Mouse (Mus musculus) olfactory bulb, adult 2 months (tissue): Measurements from ENCODE around the gene Cd320.

Experiments
- CTCF ChIP-seq: fragments of 200-500 bp; IDR thresholded peaks from 2 replicates; pipeline ENCODE4 v1.5.1; 2012; ENCODE audit warnings: low read depth, mild to moderate bottlenecking, low read length, moderate library complexity; ENCODE audit not compliant: insufficient read depth
- POLR2A ChIP-seq: fragments of 200-500 bp; IDR thresholded peaks from 2 replicates; pipeline ENCODE4 v1.6.1; 2012; ENCODE audit warnings: mild to moderate bottlenecking, low read depth, low read length, moderate library complexity; ENCODE audit not compliant: insufficient read depth

DNA sequence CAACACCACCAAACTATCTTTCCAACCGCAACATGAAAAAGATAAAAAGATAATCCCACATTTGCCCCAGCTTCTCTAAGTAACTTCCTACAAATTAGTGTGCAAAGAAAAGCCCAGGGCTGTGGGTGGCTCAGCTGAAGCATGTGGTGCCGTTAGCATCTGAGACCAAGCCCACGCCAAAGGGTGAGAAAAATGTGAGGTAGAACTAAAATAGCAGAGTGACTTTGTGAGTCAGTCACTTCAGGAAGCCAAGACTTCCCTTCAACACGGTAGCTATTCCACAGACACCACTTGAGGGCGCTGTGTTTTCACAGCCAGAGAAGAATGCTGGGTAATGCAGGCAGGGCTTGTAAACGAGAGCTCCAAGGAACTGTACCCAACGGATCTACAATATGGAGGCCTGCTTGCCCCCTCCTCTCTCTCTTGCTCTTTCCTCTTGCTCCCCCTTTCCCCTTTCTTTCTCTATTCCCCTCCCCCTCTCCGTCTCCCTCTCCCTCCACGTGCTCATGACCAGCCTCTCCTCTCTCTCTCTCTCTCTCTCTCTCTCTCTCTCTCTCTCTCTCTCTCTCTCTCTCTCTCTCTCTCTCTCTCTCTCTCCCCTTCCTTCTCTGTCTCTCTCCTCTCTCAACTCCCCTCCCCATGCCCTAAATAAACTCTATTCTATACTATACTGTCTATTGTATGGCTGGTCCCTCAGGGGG, 22.6 kb downstream of the Cd320 start:
- TF ChIP-seq CTCF: peak; percentile 37; the same call in 1 of the 2 replicates
- TF ChIP-seq POLR2A: no peak
